7 mouse cellular contexts compared by ENCODE assay signal in the genomic region with DNA sequence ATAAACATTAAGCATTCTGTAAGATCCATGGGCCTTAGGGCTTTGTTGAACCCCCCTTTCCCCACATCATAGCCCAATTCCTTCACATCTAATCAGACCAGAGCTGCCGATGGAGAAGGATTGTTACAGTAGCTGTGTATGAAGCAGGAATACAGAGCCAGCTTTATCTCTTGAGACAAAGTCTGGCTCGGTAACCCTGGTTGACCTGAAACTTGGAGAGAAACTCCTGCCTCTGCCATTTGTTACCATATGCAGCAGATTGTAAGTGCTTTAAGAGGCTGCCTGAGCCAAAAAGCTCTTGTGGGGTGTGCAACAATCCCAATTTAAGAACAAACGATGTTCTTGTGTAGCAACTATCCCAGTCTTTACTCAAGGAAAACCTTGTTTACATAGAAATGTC. TPM values are rescaled to one million over a fixed set of nuclear protein-coding genes. Genes with fewer than 3 reads are reported as not detected.
A peak's percentile ranks its signal among the peaks of the same experiment; 100 is the strongest.
DNase-seq lines count a peak whose midpoint lies in the region; ATAC-seq lines count a peak whose summit lies in the region.

No protein-coding gene starts in this region.

- H3K9me3 ChIP-seq in lung, embryonic 16.5 days (ENCODE audit: control insufficient read depth, low read length) = no peaks in the 10 kb centered on the region
- no peaks in the 10 kb centered on the region for H3K9me3 ChIP-seq in forebrain, embryonic 11.5 days (ENCODE audit: control insufficient read depth, low read length)
- H3K9me3 ChIP-seq in limb, embryonic 11.5 days (ENCODE audit: control insufficient read depth, low read length) = no peaks in the 10 kb centered on the region
- H3K9me3 ChIP-seq in stomach, embryonic 14.5 days (ENCODE audit: control insufficient read depth, low read depth, low read length) = no peaks in the 10 kb centered on the region

- H3K27me3 ChIP-seq in lung, embryonic 16.5 days (ENCODE audit: control insufficient read depth, insufficient read depth, low read depth, low read length) = no peaks in the 10 kb centered on the region
- H3K27me3 ChIP-seq in forebrain, embryonic 11.5 days (ENCODE audit: control insufficient read depth, insufficient read depth, low read length) = no peaks in the 10 kb centered on the region
- no peaks in the 10 kb centered on the region for H3K27me3 ChIP-seq in limb, embryonic 11.5 days (ENCODE audit: control insufficient read depth, insufficient read depth, low read length)
- no peaks in the 10 kb centered on the region for H3K27me3 ChIP-seq in stomach, embryonic 14.5 days (ENCODE audit: control insufficient read depth, insufficient read depth, low read length)

- no peak overlapping the region for H3K27ac ChIP-seq in lung, embryonic 16.5 days (ENCODE audit: low read length)
- no peak overlapping the region for H3K27ac ChIP-seq in forebrain, embryonic 11.5 days (ENCODE audit: low read depth, low read length)
- H3K27ac ChIP-seq in limb, embryonic 11.5 days (replicated peaks; ENCODE audit: low read depth, low read length) = no peak overlapping the region
- no peak overlapping the region for H3K27ac ChIP-seq in stomach, embryonic 14.5 days (ENCODE audit: low read length)

- peak overlapping the region; percentile 87 for H3K4me3 ChIP-seq in lung, embryonic 16.5 days (ENCODE audit: low read length)
- peak overlapping the region; percentile 81 for H3K4me3 ChIP-seq in forebrain, embryonic 11.5 days (ENCODE audit: low read depth, low read length)
- H3K4me3 ChIP-seq in limb, embryonic 11.5 days (ENCODE audit: low read depth, low read length) = peak overlapping the region; percentile 67
- H3K4me3 ChIP-seq in stomach, embryonic 14.5 days (ENCODE audit: low read depth, low read length) = peak overlapping the region; percentile 86

- H3K9ac ChIP-seq in lung, embryonic 16.5 days (ENCODE audit: low read length) = peak overlapping the region; percentile 93
- peak overlapping the region; percentile 86 for H3K9ac ChIP-seq in forebrain, embryonic 11.5 days (ENCODE audit: low read length)
- peak overlapping the region; percentile 81 for H3K9ac ChIP-seq in limb, embryonic 11.5 days (ENCODE audit: low read length)
- H3K9ac ChIP-seq in stomach, embryonic 14.5 days (replicated peaks; ENCODE audit: low read depth, low read length) = peak overlapping the region; percentile 95

- peak overlapping the region; percentile 93 for H3K4me2 ChIP-seq in lung, embryonic 16.5 days (ENCODE audit: low read depth, low read length)
- H3K4me2 ChIP-seq in forebrain, embryonic 11.5 days (ENCODE audit: low read depth, low read length, severe bottlenecking) = peak overlapping the region; percentile 91
- peak overlapping the region; percentile 94 for H3K4me2 ChIP-seq in limb, embryonic 11.5 days (ENCODE audit: low read depth, severe bottlenecking)
- peak overlapping the region; percentile 84 for H3K4me2 ChIP-seq in stomach, embryonic 14.5 days (replicated peaks; ENCODE audit: low read depth, low read length)

- H3K4me1 ChIP-seq in lung, embryonic 16.5 days (replicated peaks; ENCODE audit: control insufficient read depth, insufficient read depth, low read length) = peaks cover 19% of the 10 kb centered on the region
- peaks cover 5% of the 10 kb centered on the region; the same call in 1 of the 2 replicates for H3K4me1 ChIP-seq in forebrain, embryonic 11.5 days (replicated peaks; ENCODE audit: control insufficient read depth, insufficient read depth, low read length)
- H3K4me1 ChIP-seq in limb, embryonic 11.5 days (ENCODE audit: control insufficient read depth, insufficient read depth, low read length) = peaks cover 9% of the 10 kb centered on the region; the same call in 1 of the 2 replicates
- peaks cover 14% of the 10 kb centered on the region for H3K4me1 ChIP-seq in stomach, embryonic 14.5 days (ENCODE audit: control insufficient read depth, insufficient read depth, low read length)

- no peak for DNase-seq in lung, postnatal 4 days
- DNase-seq in forebrain, embryonic 11.5 days (ENCODE audit: low spot score) = no peak
- DNase-seq in limb, embryonic 11.5 days (ENCODE audit: low spot score) = no peak
- no peak for DNase-seq in thymus, postnatal 4 days
- no peak for DNase-seq in adrenal gland, postnatal 36 days

- 31% methylated on average over 3 of the region's 3 CpGs for WGBS in lung, embryonic 16.5 days
- WGBS in forebrain, embryonic 11.5 days = 77% methylated on average over 3 of the region's 3 CpGs
- WGBS in limb, embryonic 11.5 days = 78% methylated on average over 3 of the region's 3 CpGs
- WGBS in stomach, embryonic 14.5 days = 42% methylated on average over 3 of the region's 3 CpGs

- no peaks in the 10 kb centered on the region; the same call in 1 of the 2 replicates for H3K36me3 ChIP-seq in lung, embryonic 16.5 days (ENCODE audit: control insufficient read depth, insufficient read depth, low read length)
- H3K36me3 ChIP-seq in forebrain, embryonic 11.5 days (ENCODE audit: control insufficient read depth, insufficient read depth, low read length) = no peaks in the 10 kb centered on the region
- no peaks in the 10 kb centered on the region for H3K36me3 ChIP-seq in limb, embryonic 11.5 days (ENCODE audit: control insufficient read depth, insufficient read depth, low read length)
- H3K36me3 ChIP-seq in stomach, embryonic 14.5 days (ENCODE audit: control insufficient read depth, insufficient read depth, low read length) = no peaks in the 10 kb centered on the region

- no peak for ATAC-seq in lung, embryonic 16.5 days (ENCODE audit: low read depth)
- no peak for ATAC-seq in forebrain, embryonic 11.5 days (replicated peaks; ENCODE audit: low FRiP score)
- no peak for ATAC-seq in limb, embryonic 11.5 days (ENCODE audit: insufficient number of reproducible peaks, low FRiP score, low TSS enrichment, low read depth)
- no peak for ATAC-seq in stomach, embryonic 14.5 days (ENCODE audit: insufficient number of reproducible peaks, insufficient read depth, low FRiP score, low read depth)

RNA-seq across cellular contexts. Expression of a gene that starts 3.4 kb away (rescaled TPM):
- 403 and 405 TPM in 2 replicates for polyA plus RNA-seq in lung, embryonic 16.5 days (2015; fragmentation: Nextera tagmentation; extraction: Ambion mirVana)
- 327 and 340 TPM in 2 replicates for polyA plus RNA-seq in forebrain, embryonic 11.5 days (2014; fragmentation: Nextera tagmentation; extraction: Ambion mirVana)
- polyA plus RNA-seq in limb, embryonic 11.5 days (2014; fragmentation: Nextera tagmentation; extraction: Ambion mirVana) = 369 and 370 TPM in 2 replicates
- 348 and 364 TPM in 2 replicates for polyA plus RNA-seq in stomach, embryonic 14.5 days (2014; fragmentation: Nextera tagmentation; extraction: Ambion mirVana)
- 100 to 1,000 TPM; 240 to 275 TPM for total RNA-seq in adrenal gland, postnatal 36 days (2021)

RNA-seq across cellular contexts. Expression of a gene that starts 3.4 kb away (rescaled TPM):
- 122 and 124 TPM in 2 replicates for polyA plus RNA-seq in lung, embryonic 16.5 days (2015; fragmentation: Nextera tagmentation; extraction: Ambion mirVana)
- 116 and 119 TPM in 2 replicates for polyA plus RNA-seq in forebrain, embryonic 11.5 days (2014; fragmentation: Nextera tagmentation; extraction: Ambion mirVana)
- 107 and 113 TPM in 2 replicates for polyA plus RNA-seq in limb, embryonic 11.5 days (2014; fragmentation: Nextera tagmentation; extraction: Ambion mirVana)
- 122 and 137 TPM in 2 replicates for polyA plus RNA-seq in stomach, embryonic 14.5 days (2014; fragmentation: Nextera tagmentation; extraction: Ambion mirVana)
- 10 to 100 TPM; 62.3 to 68.9 TPM for total RNA-seq in adrenal gland, postnatal 36 days (2021)
